Mouse (Mus musculus) ES-E14 (cell line): ENCODE data around the gene A3galt2.

ENCODE experiments used
- CHD2 ChIP-seq: IDR thresholded peaks from 2 replicates; pipeline ENCODE4 v1.6.1; 2014; ENCODE audit warnings: mild to moderate bottlenecking, low read depth, low read length, inconsistent platforms
- HCFC1 ChIP-seq: IDR thresholded peaks from 2 replicates; pipeline ENCODE4 v1.6.1; 2012; ENCODE audit warnings: low read length, inconsistent platforms, borderline replicate concordance; ENCODE audit not compliant: insufficient read depth
- MAFK ChIP-seq: IDR thresholded peaks from 2 replicates; pipeline ENCODE4 v1.6.1; 2014; ENCODE audit warnings: mild to moderate bottlenecking, low read depth, low read length, inconsistent platforms; ENCODE audit not compliant: insufficient read depth
- ZC3H11A ChIP-seq: IDR thresholded peaks from 2 replicates; pipeline ENCODE4 v1.6.1; 2012; ENCODE audit warnings: low read depth, mild to moderate bottlenecking, inconsistent platforms, low read length, borderline replicate concordance
- ZNF384 ChIP-seq: IDR thresholded peaks from 2 replicates; pipeline ENCODE4 v1.6.1; 2012; ENCODE audit warnings: low read depth, low read length, inconsistent platforms

GRCm38 (mm10) chr4:128710800-128711199, 44.4 kb upstream of the A3galt2 start:
- TF ChIP-seq HCFC1 (no peak), ZC3H11A (no peak), ZNF384 (no peak), MAFK (no peak), CHD2 (no peak)
